Mouse (Mus musculus) megakaryocyte, embryonic 14.5 days (primary cell): ENCODE measurements around the gene Ovch2.

ENCODE experiments used
- FLI1 ChIP-seq: IDR thresholded peaks from 2 replicates; pipeline ENCODE4 v1.6.1; 2012; ENCODE audit warnings: low read length, inconsistent platforms, mixed read lengths
- GATA1 ChIP-seq: IDR thresholded peaks from 3 replicates; pipeline ENCODE4 v1.6.1; 2012; ENCODE audit warnings: mixed read lengths, low read length, inconsistent platforms, borderline replicate concordance

DNA sequence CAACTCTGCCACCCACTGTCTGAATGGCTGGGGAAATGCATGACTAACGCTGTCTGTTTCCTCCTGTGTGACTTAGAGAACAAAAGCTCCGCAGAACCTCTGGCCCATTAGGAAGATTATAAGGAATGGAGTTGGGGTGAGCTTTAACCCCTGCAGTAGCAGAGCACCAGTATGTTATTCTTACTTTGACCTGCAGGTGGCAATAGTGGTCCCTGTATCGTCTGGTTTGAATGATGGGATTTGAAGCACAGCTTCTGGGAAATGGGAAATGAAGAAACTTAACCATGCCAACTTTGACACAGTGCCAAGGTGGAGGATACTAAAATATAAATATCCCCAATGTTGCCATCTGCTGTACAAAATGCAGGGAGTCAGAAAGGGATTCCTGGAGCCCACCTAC lies 51.7 kb downstream of the Ovch2 start:
- TF ChIP-seq GATA1 (no peak), FLI1 (no peak)
